Mouse (Mus musculus): ENCODE data around the gene Gm5141. TPM values are rescaled to one million over a fixed set of nuclear protein-coding genes. Genes with fewer than 3 reads are reported as not detected.
"Not testable (repeated sequence)": the region's sequence is repeated elsewhere in the genome, so short reads cannot be mapped to it uniquely, and the experiment has no call there.

Gene Gm5141
- polyA plus RNA-seq (2012; rRNA removed) = 3.8 and 4.3 TPM in 2 replicates

GRCm38 (mm10) chr13:62785199-62786134, at the start of gene Gm5141:
Gene Gm5141 (minus strand): TSS chr13:62785808.
- peak; percentile 76 for DNase-seq (ENCODE audit: low read depth)

- no peak for DNase-seq (ENCODE audit: low read depth)
- TF ChIP-seq CTCF (IDR thresholded peaks at IDR 0.05; ENCODE audit: borderline replicate concordance, extremely low read depth, insufficient read depth, insufficient read length) (no peak), POLR2A (IDR thresholded peaks at IDR 0.05; ENCODE audit: borderline replicate concordance, extremely low read depth, insufficient read depth, insufficient read length, poor library complexity, severe bottlenecking) (no peak)
Observed at GRCm38 (mm10) chr13:62833341-62833740, 47.7 kb upstream of the Gm5141 start.

- TF ChIP-seq CTCF (IDR thresholded peaks at IDR 0.05; ENCODE audit: borderline replicate concordance, extremely low read depth, insufficient read depth, insufficient read length) (no peak), POLR2A (IDR thresholded peaks at IDR 0.05; ENCODE audit: borderline replicate concordance, extremely low read depth, insufficient read depth, insufficient read length, poor library complexity, severe bottlenecking) (no peak)
- DNase-seq (ENCODE audit: low read depth) = no peak
Observed at GRCm38 (mm10) chr13:62832239-62832638, 46.6 kb upstream of the Gm5141 start.

GRCm38 (mm10) chr13:62815705-62816104, 30.1 kb upstream of the Gm5141 start:
- DNase-seq (ENCODE audit: low read depth) = not testable (repeated sequence)

GRCm38 (mm10) chr13:62812713-62813112, 27.1 kb upstream of the Gm5141 start:
- DNase-seq (ENCODE audit: low read depth) = peak; percentile 1
- TF ChIP-seq CTCF (IDR thresholded peaks at IDR 0.05; ENCODE audit: borderline replicate concordance, extremely low read depth, insufficient read depth, insufficient read length) = no peak
- TF ChIP-seq POLR2A (IDR thresholded peaks at IDR 0.05; ENCODE audit: borderline replicate concordance, extremely low read depth, insufficient read depth, insufficient read length, poor library complexity, severe bottlenecking) = no peak

- DNase-seq (ENCODE audit: low read depth) = not testable (repeated sequence)
Observed at GRCm38 (mm10) chr13:62807981-62808380, 22.4 kb upstream of the Gm5141 start.

- not testable (repeated sequence) for DNase-seq (ENCODE audit: low read depth)
Observed at GRCm38 (mm10) chr13:62786135-62786493, 506 bp upstream of the Gm5141 start.

GRCm38 (mm10) chr13:62763806-62764205, 21.8 kb downstream of the Gm5141 start:
- peak; percentile 23; the same call in 1 of the 2 replicates for TF ChIP-seq CTCF (IDR thresholded peaks at IDR 0.05; ENCODE audit: borderline replicate concordance, extremely low read depth, insufficient read depth, insufficient read length)
- DNase-seq (ENCODE audit: low read depth) = peak; percentile 37

GRCm38 (mm10) chr13:62760432-62761415, 24.9 kb downstream of the Gm5141 start, which contains the start of gene Platr25:
Gene Platr25 (minus strand): TSS chr13:62760709.
- DNase-seq (ENCODE audit: low read depth) = peak; percentile 84

- no peak for DNase-seq (ENCODE audit: low read depth)
- TF ChIP-seq CTCF (IDR thresholded peaks at IDR 0.05; ENCODE audit: borderline replicate concordance, extremely low read depth, insufficient read depth, insufficient read length) (no peak), POLR2A (IDR thresholded peaks at IDR 0.05; ENCODE audit: borderline replicate concordance, extremely low read depth, insufficient read depth, insufficient read length, poor library complexity, severe bottlenecking) (no peak)
Observed at GRCm38 (mm10) chr13:62733322-62733721, 52.3 kb downstream of the Gm5141 start.

Other genes with a start within 250 kb of the Gm5141 start
- not detected in 2 replicates for gene Zfp935, start 227.3 kb downstream of the Gm5141 start, polyA plus RNA-seq (2012; rRNA removed)
- 7.7 and 8.1 TPM in 2 replicates for gene Zfp934, start 214.6 kb downstream of the Gm5141 start, polyA plus RNA-seq (2012; rRNA removed)
- 3.9 and 5.4 TPM in 2 replicates for gene 6720489N17Rik, start 161.6 kb downstream of the Gm5141 start, polyA plus RNA-seq (2012; rRNA removed)
- 16.8 and 17.6 TPM in 2 replicates for gene Platr25, start 25.1 kb downstream of the Gm5141 start, polyA plus RNA-seq (2012; rRNA removed)
- 0.31 and 0.33 TPM in 2 replicates for gene Fbp2, start 72.6 kb upstream of the Gm5141 start, polyA plus RNA-seq (2012; rRNA removed)
- gene Fbp1, start 102.5 kb upstream of the Gm5141 start, polyA plus RNA-seq (2012; rRNA removed) = 0.08 TPM in 1 of 2 replicates, not detected in the other
- 27.2 and 34.0 TPM in 2 replicates for gene 2010111I01Rik, start 179.1 kb upstream of the Gm5141 start, polyA plus RNA-seq (2012; rRNA removed)